Comparison of ENCODE assay signal across 7 mouse cellular contexts in genomic region chr9:122293865-122294241, GRCm38 (mm10). TPM values are rescaled to one million over a fixed set of nuclear protein-coding genes. Genes with fewer than 3 reads are reported as not detected.
A peak's percentile ranks its signal among the peaks of the same experiment; 100 is the strongest.
DNase-seq lines count a peak whose midpoint lies in the region; ATAC-seq and TF ChIP-seq lines count a peak whose summit lies in the region.

No protein-coding gene starts in this region.

- peak; percentile 74; the same call in 1 of the 2 replicates for ATAC-seq in hindbrain, embryonic 16.5 days
- ATAC-seq in megakaryocyte progenitor cell, adult 5-6 weeks (replicated peaks; ENCODE audit: poor library complexity) = peak; percentile 39

- 2% methylated on average over 23 of the region's 23 CpGs for WGBS in spleen, adult 2 months
- under 1% methylated on average over 23 of the region's 23 CpGs for WGBS in hindbrain, embryonic 16.5 days

- H3K9me3 ChIP-seq in hindbrain, embryonic 16.5 days (ENCODE audit: control insufficient read depth, low read length) = no peaks in the 10 kb centered on the region

- no peaks in the 10 kb centered on the region for H3K27me3 ChIP-seq in spleen, adult 2 months (ENCODE audit: control insufficient read depth, insufficient read depth, low read length)
- no peaks in the 10 kb centered on the region for H3K27me3 ChIP-seq in hindbrain, embryonic 16.5 days (replicated peaks; ENCODE audit: control insufficient read depth, insufficient read depth, low read length)

- TF ChIP-seq POLR2A in spleen, adult 2 months (IDR thresholded peaks at IDR 0.05; ENCODE audit: low read depth, low read length) = no peak
- TF ChIP-seq POLR2A in cortical plate, adult 2 months (IDR thresholded peaks at IDR 0.05; ENCODE audit: extremely low read depth, insufficient read depth, low read length) = no peak

- 0 out of 2 replicates have a peak, but pooled peaks cover 2% of the 10 kb centered on the region for H3K4me1 ChIP-seq in spleen, adult 2 months (ENCODE audit: control insufficient read depth, insufficient read depth, insufficient read length)
- H3K4me1 ChIP-seq in cortical plate, adult 2 months (ENCODE audit: control insufficient read depth, insufficient read depth, low read length) = no peaks in the 10 kb centered on the region
- H3K4me1 ChIP-seq in hindbrain, embryonic 16.5 days (ENCODE audit: control insufficient read depth, insufficient read depth, low read depth, low read length) = peaks cover 8% of the 10 kb centered on the region

- H3K9ac ChIP-seq in hindbrain, embryonic 16.5 days (ENCODE audit: low read depth, low read length) = peak overlapping the region; percentile 93

- H3K27ac ChIP-seq in spleen, adult 2 months (ENCODE audit: insufficient read depth, low read length) = peak overlapping the region; percentile 71
- no peak overlapping the region for H3K27ac ChIP-seq in cortical plate, adult 2 months (ENCODE audit: insufficient read depth, low read length)
- peak overlapping the region; percentile 84 for H3K27ac ChIP-seq in hindbrain, embryonic 16.5 days (ENCODE audit: low read depth, low read length)

- no peaks in the 10 kb centered on the region for H3K36me3 ChIP-seq in spleen, adult 2 months (ENCODE audit: control insufficient read depth, insufficient read depth, low read length)
- no peaks in the 10 kb centered on the region for H3K36me3 ChIP-seq in hindbrain, embryonic 16.5 days (ENCODE audit: control insufficient read depth, insufficient read depth, low read length)

- TF ChIP-seq CTCF in spleen, adult 2 months (IDR thresholded peaks at IDR 0.05; ENCODE audit: extremely low read depth, insufficient read depth, insufficient read length, insufficient replicate concordance) = no peak
- no peak for TF ChIP-seq CTCF in cortical plate, adult 2 months (IDR thresholded peaks at IDR 0.05; ENCODE audit: extremely low read depth, insufficient read depth, low read length)

- H3K4me2 ChIP-seq in hindbrain, embryonic 16.5 days (ENCODE audit: low read length) = peak overlapping the region; percentile 70

- H3K4me3 ChIP-seq in spleen, adult 2 months (ENCODE audit: extremely low read depth, insufficient read depth, insufficient read length) = peak overlapping the region; percentile 72
- H3K4me3 ChIP-seq in cortical plate, adult 2 months (ENCODE audit: insufficient read depth, low read length) = peak overlapping the region; percentile 56
- H3K4me3 ChIP-seq in hindbrain, embryonic 16.5 days (ENCODE audit: low read length) = peak overlapping the region; percentile 89

- peak in 1 of 2 experiments; percentile 45 for DNase-seq in spleen, adult 2 months (ENCODE audit: low read depth in 1 of 2, low spot score in 2 of 2)
- no peak for DNase-seq in spleen, adult 12 weeks (ENCODE audit: low spot score)
- DNase-seq in thymus, postnatal 25 days = no peak
- no peak for DNase-seq in thymus, adult 18-20 months

RNA-seq across cellular contexts. Expression of gene Ano10, which starts 0.4 kb away (rescaled TPM):
- polyA plus RNA-seq in spleen, adult 2 months (2012; rRNA removed) = 20.7 and 20.8 TPM in 2 replicates
- 31.3 and 33.2 TPM in 2 replicates for polyA plus RNA-seq in cortical plate, adult 2 months (2012; rRNA removed)
- polyA plus RNA-seq in hindbrain, embryonic 16.5 days (2015; fragmentation: Nextera tagmentation; extraction: Ambion mirVana) = 41.8 and 43.6 TPM in 2 replicates
- 15.9 and 18.9 TPM in 2 replicates for total RNA-seq in megakaryocyte progenitor cell, adult 5-6 weeks (2015)
- total RNA-seq in megakaryocyte progenitor cell, adult 5-6 weeks (2017) = 13.3 and 13.9 TPM in 2 replicates

RNA-seq across cellular contexts. Expression of gene Abhd5, which starts 57.6 kb away (rescaled TPM):
- 4.1 and 5.6 TPM in 2 replicates for polyA plus RNA-seq in spleen, adult 2 months (2012; rRNA removed)
- polyA plus RNA-seq in cortical plate, adult 2 months (2012; rRNA removed) = 22.4 and 23.7 TPM in 2 replicates
- 27.0 and 29.7 TPM in 2 replicates for polyA plus RNA-seq in hindbrain, embryonic 16.5 days (2015; fragmentation: Nextera tagmentation; extraction: Ambion mirVana)
- total RNA-seq in megakaryocyte progenitor cell, adult 5-6 weeks (2015) = 42.2 and 58.9 TPM in 2 replicates
- total RNA-seq in megakaryocyte progenitor cell, adult 5-6 weeks (2017) = 44.1 and 63.1 TPM in 2 replicates
